Mouse (Mus musculus) heart, postnatal 25 days (tissue): Measurements from ENCODE around the gene Slc22a3. TPM values are rescaled to one million over a fixed set of nuclear protein-coding genes. Genes with fewer than 3 reads are reported as not detected.

ENCODE experiments used
- DNase-seq: peaks from one replicate; pipeline ENCODE4 v3.0.0; 2022; ENCODE audit warnings: low spot score
- intact Hi-C: fragments of 180-260 bp; cut with DNase I; formaldehyde crosslinking; loops from one replicate; pipeline ENCODE4 v1.15.1; 2025
- total RNA-seq, 2 experiments: library from RNA; stranded (reverse); gene quantifications; 2 replicates each; pipeline ENCODE4 v1.2.3; 2021

The Slc22a3 gene
- total RNA-seq, 2 experiments from 2014 or later = 5.6 to 7.0 TPM

- no peak for DNase-seq
- intact Hi-C loops = loop anchor here (1.0 to 10.0 kb wide), 5 partner anchors 37 to 579 kb away; partner anchors contain the start of gene Wtap
These were observed 91.8 kb downstream of the Slc22a3 start for GRCm38 (mm10) chr17:12415741-12416140.

- intact Hi-C loops = loop anchor here (5.0 to 10.0 kb wide), 2 partner anchors 37 to 580 kb away; partner anchors contain the start of gene Wtap
- DNase-seq = peak; percentile 13
These were observed 92.3 kb downstream of the Slc22a3 start for GRCm38 (mm10) chr17:12415031-12415735.

DNA sequence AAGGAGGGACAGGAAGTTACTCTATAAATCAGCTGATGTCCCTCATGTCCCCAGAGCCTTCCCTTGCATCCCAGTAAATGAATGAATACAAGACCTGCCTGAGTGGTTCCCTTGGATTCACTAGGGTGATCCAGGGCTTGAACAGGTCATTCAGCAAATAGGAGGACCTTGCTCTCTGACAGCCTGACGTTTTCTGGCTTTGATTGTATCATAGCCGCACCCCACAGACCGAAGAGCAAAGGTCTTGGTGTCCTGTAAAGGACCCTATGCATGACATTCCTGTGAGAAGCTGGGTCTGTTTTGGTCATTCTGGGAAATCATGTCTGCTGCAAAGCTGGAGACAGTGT lies 94.6 kb downstream of the Slc22a3 start:
- no peak for DNase-seq
- intact Hi-C loops = loop anchor here (10.0 kb wide), 1 partner anchor 582 kb away; the partner anchor contains the start of gene Wtap

DNA sequence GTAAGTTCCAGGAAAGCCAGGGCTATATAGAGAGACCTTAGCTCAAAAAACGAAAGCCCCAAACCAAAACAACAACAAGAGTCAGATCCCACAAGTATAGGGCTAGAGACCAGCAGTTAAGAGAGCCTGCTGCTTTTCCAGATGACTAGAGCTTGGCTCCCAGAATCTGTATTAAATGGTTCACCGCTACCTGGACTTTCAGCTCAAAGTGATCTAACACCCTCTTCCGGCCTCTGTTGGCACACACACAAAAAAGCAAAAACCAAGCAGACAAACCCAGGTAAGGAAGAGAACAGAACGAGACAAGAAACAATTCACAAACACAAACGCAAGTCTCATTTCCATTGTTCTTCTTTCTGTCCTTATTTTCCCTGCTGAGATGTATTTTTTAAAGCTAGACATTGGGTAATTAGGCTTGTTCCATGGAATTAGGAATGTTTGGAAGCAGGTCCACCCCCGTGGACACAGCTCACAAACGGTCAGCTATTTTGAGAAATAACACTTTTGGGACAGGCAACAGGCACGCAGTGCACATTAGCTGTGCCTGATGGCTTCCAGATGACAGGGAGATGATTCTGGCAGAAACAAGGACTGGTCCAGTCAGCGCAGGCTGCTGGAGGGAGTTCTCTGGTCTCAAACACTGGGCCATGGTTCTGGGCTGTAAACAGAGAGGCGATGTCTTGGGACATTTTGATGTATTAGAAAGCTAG lies 95.2 kb downstream of the Slc22a3 start:
- intact Hi-C loops = loop anchor here (10.0 kb wide), 1 partner anchor 582 kb away; the partner anchor contains the start of gene Wtap
- peak; percentile 46 for DNase-seq

DNA sequence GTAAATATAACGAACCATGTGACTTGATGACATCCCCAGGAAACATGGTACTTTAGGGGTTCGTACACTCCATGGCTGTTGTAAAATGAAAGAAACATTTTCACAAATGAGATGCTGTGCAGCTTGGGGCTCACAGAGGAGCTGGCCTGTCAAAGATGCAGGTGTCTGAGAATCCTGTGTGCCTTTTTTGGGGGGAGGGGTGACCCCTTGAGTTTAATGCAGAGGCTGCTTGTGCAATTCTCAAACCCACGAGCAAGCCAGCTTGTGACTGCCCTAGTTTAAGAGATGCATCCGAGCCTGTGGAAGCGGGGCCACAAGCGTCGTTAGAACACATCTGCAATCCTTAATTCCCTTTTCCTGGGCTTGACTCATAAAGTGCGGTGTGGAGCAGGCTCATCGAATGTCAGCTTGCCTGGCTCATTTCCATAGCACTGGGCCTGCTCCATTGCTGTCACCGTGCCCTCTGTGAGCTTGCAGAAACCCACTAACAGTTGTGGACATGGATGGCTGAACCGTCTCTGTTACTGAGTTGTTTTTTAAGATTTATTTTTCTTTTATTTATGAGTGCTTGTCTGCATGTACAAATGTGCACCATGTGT lies 98.1 kb downstream of the Slc22a3 start:
- DNase-seq = no peak
- intact Hi-C loops = no loop called here

DNA sequence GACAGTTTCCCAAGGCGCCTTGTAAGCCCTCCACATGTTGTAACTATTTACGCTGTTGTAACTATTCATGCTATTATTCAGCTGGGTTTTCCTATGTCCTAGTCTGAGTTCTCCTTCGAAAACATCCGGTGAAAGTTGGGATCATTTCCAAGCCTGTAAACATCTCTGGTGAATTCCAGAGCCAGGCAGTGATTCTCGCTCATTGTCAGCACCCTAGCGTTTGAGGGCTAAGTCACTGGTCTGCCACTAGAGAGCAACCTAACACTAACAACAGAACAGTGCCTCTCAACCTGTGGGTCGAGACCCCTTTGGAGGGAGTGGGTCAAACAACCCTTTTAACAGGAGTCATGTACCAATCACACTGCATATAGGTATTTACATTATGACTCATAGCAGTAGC lies 104.1 kb downstream of the Slc22a3 start:
- DNase-seq = no peak
- intact Hi-C loops = no loop called here

DNA sequence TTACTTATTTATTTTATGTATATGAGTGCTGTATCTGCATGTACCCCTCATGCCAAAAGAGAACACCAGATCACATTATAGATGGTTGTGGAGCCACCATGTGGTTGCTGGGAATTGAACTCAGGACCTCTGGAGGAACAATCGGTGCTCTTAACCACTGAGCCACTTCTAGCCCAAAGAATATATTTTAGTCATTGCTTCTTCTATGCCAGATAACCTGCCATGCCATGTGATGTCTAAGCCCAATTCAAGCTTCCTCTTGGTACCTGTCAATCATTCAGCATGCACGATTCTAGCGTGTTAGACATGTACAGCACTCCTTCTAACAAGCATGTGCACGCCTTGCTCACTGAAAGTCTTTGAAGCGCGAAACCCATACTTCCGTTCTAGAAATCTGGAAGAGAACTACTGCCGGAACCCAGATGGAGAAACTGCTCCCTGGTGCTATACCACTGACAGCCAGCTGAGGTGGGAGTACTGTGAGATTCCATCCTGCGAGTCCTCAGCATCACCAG lies 111.3 kb downstream of the Slc22a3 start:
- intact Hi-C loops = no loop called here
- DNase-seq = no peak

GRCm38 (mm10) chr17:12388239-12388638 lies 119.3 kb downstream of the Slc22a3 start:
- intact Hi-C loops = no loop called here
- DNase-seq = no peak

- intact Hi-C loops = no loop called here
- DNase-seq = no peak
These were observed 119.7 kb downstream of the Slc22a3 start for GRCm38 (mm10) chr17:12387781-12388180.

DNA sequence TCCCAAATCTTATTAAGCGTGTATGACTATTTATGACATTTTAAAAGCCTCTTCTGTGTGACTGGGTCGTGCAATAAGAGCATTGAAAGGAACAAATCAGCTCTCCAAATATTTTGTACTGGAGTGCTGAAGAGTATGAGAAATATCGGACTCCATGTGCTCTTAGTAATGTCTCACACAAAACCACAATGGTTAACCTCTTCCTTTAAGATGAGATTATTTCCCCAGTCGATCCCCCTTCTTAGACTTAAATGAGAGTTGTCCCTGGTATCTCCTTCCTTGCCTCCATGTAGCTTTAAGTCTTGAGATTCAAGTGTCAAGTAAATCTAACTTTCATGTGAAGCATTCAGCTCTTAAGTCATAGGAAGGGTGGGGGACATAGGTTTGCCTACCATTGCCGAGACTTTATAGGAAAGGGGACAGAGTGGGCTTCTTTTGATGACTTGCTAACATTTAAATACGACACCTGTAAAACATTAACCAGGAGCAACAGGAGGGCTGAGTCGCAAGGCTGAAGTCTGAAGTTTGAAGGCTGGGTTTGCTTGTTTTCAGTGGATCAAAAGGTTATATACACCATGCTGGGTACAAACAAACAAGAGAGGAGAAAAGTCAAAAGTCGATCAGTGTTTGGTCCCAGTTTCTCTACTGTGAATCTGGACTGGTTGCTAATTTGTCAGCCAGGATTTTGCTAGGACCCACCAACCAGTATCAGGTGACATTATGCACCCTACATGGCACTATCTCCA lies 122.3 kb downstream of the Slc22a3 start:
- intact Hi-C loops = no loop called here
- no peak for DNase-seq

DNA sequence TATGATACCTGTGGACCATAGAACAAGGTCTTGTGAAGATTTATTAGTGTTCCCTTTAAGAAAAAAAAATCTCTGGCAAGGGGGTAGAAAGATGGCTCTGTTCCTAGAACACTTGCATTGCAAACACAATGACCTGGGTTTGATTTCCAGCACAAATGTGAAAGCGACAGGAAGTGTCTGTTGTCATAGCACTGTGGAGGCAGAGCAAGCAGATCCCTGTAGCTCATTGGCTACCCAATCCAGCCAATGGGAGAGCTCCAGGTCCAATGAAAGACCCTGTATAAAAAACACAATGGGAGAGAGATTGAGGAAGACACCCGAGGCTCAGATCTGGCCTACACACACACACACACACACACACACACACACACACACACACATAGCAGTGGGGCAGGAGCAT lies 125.0 kb downstream of the Slc22a3 start:
- intact Hi-C loops = no loop called here
- no peak for DNase-seq

DNA sequence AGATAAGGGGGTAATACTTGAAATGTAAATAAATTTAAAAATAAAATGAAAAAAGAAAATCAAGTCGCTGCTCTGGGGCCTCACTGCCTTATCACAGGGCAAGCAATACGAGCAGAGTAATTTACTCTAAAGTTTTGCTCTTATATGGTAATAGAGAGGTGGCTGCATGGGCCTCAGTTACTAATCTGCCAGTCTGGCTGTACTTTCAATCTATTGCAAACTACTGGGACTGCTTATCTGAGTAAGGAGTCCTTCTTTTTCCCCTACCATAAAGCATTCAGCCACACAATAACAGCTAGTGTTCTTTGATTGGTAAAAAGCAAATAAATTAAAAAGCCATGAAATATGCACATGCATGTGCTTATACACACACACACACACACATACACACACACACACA lies 125.9 kb downstream of the Slc22a3 start:
- DNase-seq = no peak
- intact Hi-C loops = no loop called here

GRCm38 (mm10) chr17:12380287-12380686 lies 127.2 kb downstream of the Slc22a3 start:
- no peak for DNase-seq
- intact Hi-C loops = no loop called here

- DNase-seq = no peak
- intact Hi-C loops = no loop called here
These were observed 129.4 kb downstream of the Slc22a3 start, which contains the start of gene Plg for GRCm38 (mm10) chr17:12377981-12378705. Plg (plus strand) TSS chr17:12378608.

GRCm38 (mm10) chr17:12373601-12374144 lies 133.8 kb downstream of the Slc22a3 start:
- intact Hi-C loops = loop anchor here (5.0 kb wide), 1 partner anchor 146 kb away; no protein-coding TSS in a partner anchor
- DNase-seq = no peak

DNA sequence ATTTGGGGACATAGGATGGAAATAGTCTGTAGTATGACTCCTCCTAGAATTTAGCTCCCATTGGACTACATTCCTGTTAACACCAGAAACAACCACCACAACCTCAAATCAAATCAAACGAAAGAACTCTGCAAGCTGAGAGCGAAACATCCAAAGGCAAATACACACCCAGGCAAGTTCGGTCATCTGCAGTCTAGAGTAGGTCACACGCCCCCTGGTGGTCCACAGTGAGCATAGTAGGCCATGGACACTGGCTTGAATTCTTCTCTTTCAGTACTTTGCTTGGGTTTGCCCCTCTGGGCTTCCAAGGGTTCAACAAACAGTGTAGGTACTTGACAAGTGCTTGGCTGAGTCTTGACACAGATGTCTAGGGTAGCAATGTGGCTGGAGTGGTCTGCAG lies 135.5 kb downstream of the Slc22a3 start:
- DNase-seq = peak; percentile 23
- intact Hi-C loops = loop anchor here (1.0 to 5.0 kb wide), 2 partner anchors 104 to 145 kb away; no protein-coding TSS in a partner anchor

DNA sequence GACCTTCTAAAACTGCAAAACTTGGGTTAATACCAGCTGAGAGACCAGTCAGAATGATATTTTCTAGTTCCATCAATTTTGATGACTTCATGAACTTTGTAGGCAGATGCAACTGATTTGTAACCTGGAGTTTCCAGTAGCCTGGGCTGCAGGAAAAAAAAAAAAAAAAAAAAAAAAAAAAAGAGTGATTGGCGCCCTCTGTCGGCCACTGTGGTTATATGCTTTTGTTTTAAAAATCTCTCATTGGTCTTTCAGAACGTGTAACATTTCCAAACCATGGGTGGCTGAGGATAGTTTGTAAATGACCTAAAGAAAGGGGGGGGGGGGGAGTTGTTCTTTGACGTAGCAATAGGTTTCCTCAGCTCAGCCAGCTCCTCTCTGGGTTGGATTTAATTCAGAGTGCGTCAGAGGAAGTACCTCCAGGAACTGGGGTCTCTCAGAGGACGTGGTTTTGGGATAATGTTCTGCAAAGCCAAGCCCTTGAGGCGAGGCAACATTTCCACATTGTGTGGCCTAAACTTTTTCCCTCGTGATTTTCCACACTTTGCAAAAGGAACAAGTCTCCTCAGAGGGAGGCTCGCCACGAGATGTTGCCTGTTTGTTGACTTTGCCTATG lies 136.1 kb downstream of the Slc22a3 start:
- no peak for DNase-seq
- intact Hi-C loops = loop anchor here (2.0 to 5.0 kb wide), 2 partner anchors 144 to 333 kb away; no protein-coding TSS in a partner anchor

DNA sequence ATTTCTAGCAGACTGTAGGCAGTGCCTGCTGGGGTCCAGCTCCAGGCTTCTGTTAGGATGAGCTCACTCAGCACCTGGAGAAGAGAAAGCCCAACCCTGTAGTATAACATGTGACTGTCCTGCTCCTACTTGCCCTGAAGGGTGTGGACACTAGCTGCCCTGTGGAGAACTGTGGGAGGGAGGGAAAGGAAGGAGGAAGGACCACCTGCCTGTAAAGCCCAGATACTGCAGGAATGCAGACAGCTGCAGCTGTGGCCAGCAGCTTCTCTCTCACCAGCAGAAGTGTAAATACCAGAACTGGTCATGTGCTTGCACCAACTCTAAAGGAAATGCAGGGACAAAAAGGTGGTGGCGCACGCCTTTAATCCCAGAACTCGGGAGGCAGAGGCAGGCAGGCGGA lies 137.2 kb downstream of the Slc22a3 start:
- intact Hi-C loops = loop anchor here (2.0 to 5.0 kb wide), 2 partner anchors 143 to 331 kb away; no protein-coding TSS in a partner anchor
- DNase-seq = no peak
